Mouse (Mus musculus) forebrain, embryonic 15.5 days (tissue): ENCODE measurements around the gene Tln2. TPM values are rescaled to one million over a fixed set of nuclear protein-coding genes. Genes with fewer than 3 reads are reported as not detected.
A peak's percentile ranks its signal among the peaks of the same experiment; 100 is the strongest.

Source experiments
- ATAC-seq: fragments of 200-750 bp; cut with Nextera tagmentation; replicated peaks from 2 replicates; pipeline ENCODE4 v1.8.0; 2017; ENCODE audit warnings: mild to moderate bottlenecking, moderate TSS enrichment, moderate library complexity
- H3K27ac ChIP-seq: fragments of 300-500 bp; sonication (generic); replicated peaks from 2 replicates; pipeline ENCODE4 v1.5.1; 2015; ENCODE audit warnings: mild to moderate bottlenecking, inconsistent platforms
- H3K27me3 ChIP-seq: fragments of 300-500 bp; sonication (generic); 2 replicates; pipeline ENCODE4 v1.6.1; 2015; ENCODE audit warnings: inconsistent platforms
- H3K36me3 ChIP-seq: fragments of 300-500 bp; sonication (generic); 2 replicates; pipeline ENCODE4 v1.6.1; 2015; ENCODE audit warnings: mild to moderate bottlenecking, inconsistent platforms
- H3K4me1 ChIP-seq: fragments of 300-500 bp; sonication (generic); 2 replicates; pipeline ENCODE4 v1.6.1; 2015; ENCODE audit warnings: inconsistent platforms
- H3K4me2 ChIP-seq: fragments of 300-500 bp; sonication (generic); replicated peaks from 2 replicates; pipeline ENCODE4 v1.6.1; 2015; ENCODE audit warnings: mild to moderate bottlenecking, inconsistent platforms
- H3K4me3 ChIP-seq: fragments of 300-500 bp; sonication (generic); 2 replicates; pipeline ENCODE4 v1.5.1; 2015; ENCODE audit warnings: mild to moderate bottlenecking, inconsistent platforms
- H3K9ac ChIP-seq: fragments of 300-500 bp; sonication (generic); replicated peaks from 2 replicates; pipeline ENCODE4 v1.6.1; 2015; ENCODE audit warnings: mild to moderate bottlenecking, inconsistent platforms
- H3K9me3 ChIP-seq: fragments of 300-500 bp; sonication (generic); 2 replicates; pipeline ENCODE4 v1.6.1; 2016; ENCODE audit warnings: inconsistent platforms
- WGBS: fragments of 180-500 bp; shearing (Covaris S2); methylation state at CpG from one replicate; pipeline ENCODE4 v1.1.7; 2015; ENCODE audit warnings: mixed read lengths; 5-methylcytosine and 5-hydroxymethylcytosine counted together
- polyA plus RNA-seq: library from polyadenylated mRNA; unstranded; fragments of >200 nt; fragmentation: Nextera tagmentation; extraction: Ambion mirVana; gene quantifications from 2 replicates; pipeline ENCODE4 v1.2.1, GENCODE M21; 2015

Tln2 gene
- polyA plus RNA-seq, 1 experiment from 2014 or later: 17.5 TPM

- no peaks in the 10 kb centered on the region for H3K9me3 ChIP-seq
Observed at GRCm38 (mm10) chr9:67495350-67495749, 64.2 kb downstream of the Tln2 start.

DNA sequence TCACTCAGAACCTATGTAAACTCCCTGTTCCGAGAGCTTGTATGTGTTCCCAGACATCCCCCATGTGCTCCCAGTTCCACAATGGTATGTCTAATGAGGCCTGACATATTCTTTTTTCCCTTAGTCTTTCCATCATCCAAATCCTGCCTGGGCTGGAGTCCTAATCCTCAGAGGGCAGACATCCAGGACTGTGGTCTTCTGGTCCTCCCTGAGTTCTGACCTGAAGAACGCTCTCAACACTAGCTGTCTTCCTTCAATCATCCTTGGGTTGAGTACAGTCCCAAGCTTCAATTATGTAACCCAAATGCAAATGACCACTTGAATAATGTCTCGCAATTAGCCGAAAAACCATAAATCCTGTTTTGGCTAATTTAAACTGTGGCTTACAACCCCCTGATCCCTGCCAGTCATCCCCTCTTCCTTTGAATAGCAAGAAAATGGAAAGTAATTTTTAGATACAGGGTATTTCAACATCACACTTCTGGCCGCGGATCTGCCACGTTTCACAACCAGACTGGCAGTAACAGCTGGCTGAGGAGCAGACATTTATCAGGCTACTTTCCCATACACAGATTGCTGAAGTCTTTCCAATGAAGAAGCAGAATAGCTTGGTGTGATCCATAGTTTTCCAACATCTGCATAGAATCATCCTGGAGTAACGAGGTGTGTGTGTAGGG, 65.5 kb downstream of the Tln2 start:
- peaks cover 22% of the 10 kb centered on the region for H3K4me1 ChIP-seq
- H3K27me3 ChIP-seq: no peaks in the 10 kb centered on the region
- H3K36me3 ChIP-seq: no peaks in the 10 kb centered on the region
- H3K9me3 ChIP-seq: no peaks in the 10 kb centered on the region
- H3K4me3 ChIP-seq: no peak overlapping the region
- ATAC-seq: no peak
- WGBS: 70% methylated on average over 8 of the region's 8 CpGs
- no peak overlapping the region for H3K27ac ChIP-seq
- no peak overlapping the region for H3K9ac ChIP-seq
- H3K4me2 ChIP-seq: no peak overlapping the region

More at GRCm38 (mm10) chr9:67495350-67495749, 64.2 kb downstream of the Tln2 start:
- Histone ChIP-seq H3K9ac (no peak overlapping the region), H3K27me3 (no peaks in the 10 kb centered on the region), H3K27ac (no peak overlapping the region), H3K4me2 (no peak overlapping the region), H3K4me3 (no peak overlapping the region), H3K4me1 (peaks cover 22% of the 10 kb centered on the region), H3K36me3 (no peaks in the 10 kb centered on the region)
- 46% methylated on average over 3 of the region's 3 CpGs for WGBS
- no peak for ATAC-seq

GRCm38 (mm10) chr9:67489370-67489769, 70.1 kb downstream of the Tln2 start:
- Histone ChIP-seq H3K4me3 (no peak overlapping the region), H3K9me3 (no peaks in the 10 kb centered on the region), H3K4me2 (no peak overlapping the region), H3K27ac (no peak overlapping the region), H3K4me1 (no peaks in the 10 kb centered on the region), H3K27me3 (no peaks in the 10 kb centered on the region), H3K36me3 (no peaks in the 10 kb centered on the region), H3K9ac (no peak overlapping the region)
- WGBS: 84% methylated on average over 3 of the region's 3 CpGs
- ATAC-seq: no peak

DNA sequence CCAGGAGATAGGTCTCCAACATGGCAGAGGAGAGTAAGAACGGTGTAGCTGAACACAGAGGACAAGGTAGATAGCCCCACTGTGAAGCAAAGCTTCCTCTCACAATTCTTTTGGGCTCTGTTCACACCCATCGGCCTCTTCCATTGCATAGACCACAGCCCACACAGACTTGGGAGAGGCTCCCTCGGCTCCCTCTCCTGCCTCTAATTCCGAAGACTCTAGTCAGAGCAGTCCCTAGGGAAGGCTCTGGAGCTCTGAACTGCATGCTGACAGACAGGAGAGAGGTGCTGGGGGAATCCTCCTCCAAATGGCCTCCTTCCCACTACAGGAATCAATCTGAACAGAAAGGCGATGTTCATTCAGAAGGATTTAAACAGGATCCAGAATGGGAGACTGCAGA, 72.9 kb downstream of the Tln2 start:
- no peak for ATAC-seq
- 88% methylated on average over 5 of the region's 5 CpGs for WGBS
- H3K36me3 ChIP-seq: no peaks in the 10 kb centered on the region

DNA sequence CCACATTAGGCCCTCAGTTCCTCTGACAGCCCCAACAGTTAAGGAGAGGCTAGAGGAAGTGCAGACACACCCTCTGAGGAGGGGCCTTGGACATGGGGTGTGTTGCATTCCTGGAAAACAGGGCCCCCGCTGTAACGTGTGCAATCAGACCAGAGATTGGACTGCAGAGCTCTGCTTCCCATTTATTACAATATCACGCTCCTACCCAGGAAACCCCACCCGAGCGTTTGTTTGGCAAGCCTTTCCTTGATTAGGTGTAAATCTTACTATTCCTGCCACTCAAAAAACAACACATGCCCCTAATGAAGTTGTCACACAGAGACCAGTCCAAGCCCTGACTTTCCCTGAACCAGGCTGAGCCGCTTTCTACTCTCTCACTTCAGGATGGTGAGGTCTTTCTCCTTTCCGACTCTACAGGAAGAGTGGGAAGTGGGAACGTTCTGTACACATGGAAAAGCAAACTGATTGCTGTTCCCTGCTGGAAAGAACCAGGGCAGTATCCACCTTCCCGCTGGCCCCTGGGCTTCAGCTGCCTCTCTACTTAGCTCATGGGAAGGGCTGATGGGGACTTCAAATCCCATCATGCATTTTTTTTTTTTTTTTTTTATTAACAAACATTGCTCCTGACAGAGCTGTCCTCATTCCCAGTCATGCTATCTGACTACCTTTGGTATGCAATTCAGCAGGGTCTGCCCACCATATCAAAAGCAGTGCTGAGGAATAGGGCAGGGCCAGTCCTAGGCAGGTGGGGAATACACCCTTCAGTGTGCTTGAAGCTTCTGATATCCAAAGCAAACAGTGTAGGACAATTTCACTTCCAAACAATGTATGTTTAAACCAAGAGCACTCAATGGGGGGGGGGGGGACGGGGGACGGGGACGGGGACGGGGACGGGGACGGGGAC, 74.1 kb downstream of the Tln2 start:
- no peak overlapping the region for H3K4me2 ChIP-seq
- H3K27ac ChIP-seq: no peak overlapping the region
- no peak overlapping the region for H3K9ac ChIP-seq
- H3K27me3 ChIP-seq: no peaks in the 10 kb centered on the region
- H3K9me3 ChIP-seq: no peaks in the 10 kb centered on the region
- H3K4me1 ChIP-seq: peaks cover 17% of the 10 kb centered on the region
- H3K36me3 ChIP-seq: no peaks in the 10 kb centered on the region
- ATAC-seq: no peak
- H3K4me3 ChIP-seq: no peak overlapping the region
- WGBS: 80% methylated on average over 15 of the region's 15 CpGs

More for the DNA sequence above, 72.9 kb downstream of the Tln2 start:
- Histone ChIP-seq H3K4me1 (peaks cover 12% of the 10 kb centered on the region), H3K27ac (no peak overlapping the region), H3K27me3 (no peaks in the 10 kb centered on the region), H3K9me3 (no peaks in the 10 kb centered on the region), H3K9ac (no peak overlapping the region), H3K4me3 (no peak overlapping the region), H3K4me2 (no peak overlapping the region)

DNA sequence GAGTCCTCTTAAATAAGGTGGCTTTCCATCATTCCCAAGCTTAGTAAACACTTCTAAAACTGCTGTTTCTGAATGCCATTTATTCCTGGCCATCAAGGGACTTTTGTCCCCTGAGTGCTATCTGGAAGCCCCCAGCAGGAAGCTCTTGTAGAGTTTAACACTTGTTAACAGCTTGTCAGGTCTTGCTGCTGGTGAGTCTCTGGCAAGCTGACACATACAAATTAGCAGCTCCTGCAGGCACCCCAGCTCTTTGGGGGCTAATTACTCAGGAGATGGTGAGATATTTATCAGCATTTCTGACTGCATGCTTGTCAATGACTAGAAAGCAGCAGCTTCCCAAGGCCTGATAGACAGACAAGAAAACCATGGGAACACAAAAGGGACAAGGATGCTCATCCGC, 77.2 kb downstream of the Tln2 start:
- Histone ChIP-seq H3K4me3 (no peak overlapping the region), H3K9ac (no peak overlapping the region), H3K27ac (peak overlapping the region; percentile 61), H3K27me3 (no peaks in the 10 kb centered on the region), H3K4me2 (no peak overlapping the region), H3K36me3 (no peaks in the 10 kb centered on the region), H3K4me1 (peaks cover 17% of the 10 kb centered on the region), H3K9me3 (no peaks in the 10 kb centered on the region)
- WGBS: 37% methylated on average over 1 of the region's 1 CpGs
- peak; percentile 71 for ATAC-seq

GRCm38 (mm10) chr9:67481851-67482250, 77.7 kb downstream of the Tln2 start:
- Histone ChIP-seq H3K9ac (no peak overlapping the region), H3K27me3 (no peaks in the 10 kb centered on the region), H3K27ac (peak overlapping the region; percentile 61), H3K4me3 (no peak overlapping the region), H3K4me2 (no peak overlapping the region), H3K9me3 (no peaks in the 10 kb centered on the region), H3K4me1 (peaks cover 17% of the 10 kb centered on the region), H3K36me3 (no peaks in the 10 kb centered on the region)
- ATAC-seq: peak; percentile 64
- 28% methylated on average over 1 of the region's 1 CpGs for WGBS

GRCm38 (mm10) chr9:67477445-67477844, 82.1 kb downstream of the Tln2 start:
- ATAC-seq: no peak
- no peak overlapping the region for H3K4me2 ChIP-seq
- no peaks in the 10 kb centered on the region for H3K27me3 ChIP-seq
- H3K4me3 ChIP-seq: no peak overlapping the region
- no peaks in the 10 kb centered on the region for H3K36me3 ChIP-seq
- 87% methylated on average over 3 of the region's 3 CpGs for WGBS
- H3K4me1 ChIP-seq: peaks cover 12% of the 10 kb centered on the region
- no peaks in the 10 kb centered on the region for H3K9me3 ChIP-seq
- no peak overlapping the region for H3K9ac ChIP-seq
- no peak overlapping the region for H3K27ac ChIP-seq

DNA sequence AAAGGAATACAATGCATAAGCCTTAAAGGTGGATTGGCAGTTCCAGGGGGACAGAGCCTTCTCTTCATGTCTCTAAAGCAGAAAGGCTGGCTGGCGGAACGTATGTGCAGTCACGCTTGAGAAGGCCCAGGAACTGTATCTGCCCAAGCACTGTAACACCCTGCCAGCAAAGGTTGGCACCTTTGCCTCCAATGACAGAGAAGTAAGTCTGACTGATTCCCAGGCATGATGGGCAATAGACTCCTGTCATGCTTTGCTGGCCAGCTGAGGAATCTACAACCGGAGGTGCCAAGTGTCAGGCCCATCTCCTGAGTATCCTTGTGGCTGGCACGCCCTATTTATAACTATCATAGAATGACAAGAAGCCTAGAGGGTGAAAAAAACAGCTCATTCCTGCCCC, 83.3 kb downstream of the Tln2 start:
- Histone ChIP-seq H3K4me2 (no peak overlapping the region), H3K27me3 (no peaks in the 10 kb centered on the region), H3K27ac (no peak overlapping the region), H3K9ac (no peak overlapping the region), H3K9me3 (no peaks in the 10 kb centered on the region), H3K36me3 (no peaks in the 10 kb centered on the region), H3K4me1 (0 out of 2 replicates have a peak, but pooled peaks cover under 1% of the 10 kb centered on the region), H3K4me3 (no peak overlapping the region)
- 94% methylated on average over 5 of the region's 5 CpGs for WGBS
- ATAC-seq: no peak

DNA sequence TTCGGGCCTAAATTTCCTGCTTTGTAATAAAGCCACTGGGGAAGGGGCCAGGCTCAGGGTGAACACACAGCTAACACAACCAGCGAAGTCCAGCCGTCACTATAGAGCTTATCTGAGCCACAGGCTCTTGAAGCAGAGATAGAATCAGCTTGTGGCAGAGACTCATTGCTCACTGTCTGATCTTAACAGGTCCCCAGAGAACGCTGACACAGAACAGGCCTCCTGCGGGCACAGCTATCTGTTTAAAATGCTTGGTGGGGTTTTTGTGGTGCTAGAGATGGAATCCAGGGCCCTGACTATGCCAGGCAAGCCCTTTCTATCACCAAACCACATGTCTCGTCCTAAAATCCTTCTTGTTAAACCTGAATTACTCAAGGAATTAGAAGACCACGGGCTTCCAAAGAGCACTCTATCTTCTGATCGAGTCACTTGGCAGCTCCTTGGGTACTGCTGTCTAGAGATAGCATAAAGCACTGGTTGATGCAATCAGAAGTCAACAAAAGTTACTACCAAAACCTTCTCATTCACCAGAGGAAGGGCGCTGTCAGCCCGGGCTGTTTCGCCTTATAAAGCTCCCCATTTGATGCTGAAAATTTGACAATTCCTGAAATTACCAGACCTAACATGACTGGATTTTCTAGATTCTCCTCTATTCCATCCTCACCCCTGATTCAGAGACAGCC, 95.9 kb downstream of the Tln2 start:
- no peak for ATAC-seq
- H3K27ac ChIP-seq: no peak overlapping the region
- WGBS: 86% methylated on average over 11 of the region's 11 CpGs

GRCm38 (mm10) chr9:67441484-67441883, 118.0 kb downstream of the Tln2 start:
- Histone ChIP-seq H3K9ac (no peak overlapping the region), H3K4me2 (no peak overlapping the region), H3K27ac (no peak overlapping the region), H3K36me3 (no peaks in the 10 kb centered on the region), H3K4me1 (no peaks in the 10 kb centered on the region), H3K4me3 (no peak overlapping the region), H3K9me3 (no peaks in the 10 kb centered on the region), H3K27me3 (no peaks in the 10 kb centered on the region)
- ATAC-seq: no peak
- WGBS: 14% methylated on average over 1 of the region's 2 CpGs

More for the DNA sequence above, 95.9 kb downstream of the Tln2 start:
- Histone ChIP-seq H3K4me1 (no peaks in the 10 kb centered on the region), H3K9ac (no peak overlapping the region), H3K4me2 (no peak overlapping the region), H3K27me3 (no peaks in the 10 kb centered on the region), H3K4me3 (no peak overlapping the region), H3K36me3 (no peaks in the 10 kb centered on the region), H3K9me3 (no peaks in the 10 kb centered on the region)

- ATAC-seq: no peak
- no peaks in the 10 kb centered on the region for H3K9me3 ChIP-seq
- no peaks in the 10 kb centered on the region for H3K27me3 ChIP-seq
- H3K36me3 ChIP-seq: no peaks in the 10 kb centered on the region
- peaks cover 11% of the 10 kb centered on the region for H3K4me1 ChIP-seq
- H3K4me2 ChIP-seq: no peak overlapping the region
- H3K27ac ChIP-seq: no peak overlapping the region
- H3K4me3 ChIP-seq: no peak overlapping the region
- WGBS: 92% methylated on average over 1 of the region's 1 CpGs
- no peak overlapping the region for H3K9ac ChIP-seq
Observed at GRCm38 (mm10) chr9:67437511-67437910, 122.0 kb downstream of the Tln2 start.
